Mouse (Mus musculus) small intestine, adult 2 months (tissue): Measurements from ENCODE around the gene Cdk4. TPM values are rescaled to one million over a fixed set of nuclear protein-coding genes. Genes with fewer than 3 reads are reported as not detected.

Experiments used
- H3K27ac ChIP-seq: fragments of 200-500 bp; 2 replicates; pipeline ENCODE4 v1.5.1; 2012; ENCODE audit warnings: low read depth, low read length, control low read depth, inconsistent platforms; ENCODE audit not compliant: insufficient read depth
- H3K27me3 ChIP-seq: fragments of 200-500 bp; 2 replicates; pipeline ENCODE4 v1.6.1; 2012; ENCODE audit warnings: mild to moderate bottlenecking, moderate library complexity, low read length, inconsistent platforms; ENCODE audit not compliant: control insufficient read depth, insufficient read depth
- H3K36me3 ChIP-seq: fragments of 200-500 bp; 2 replicates; pipeline ENCODE4 v1.6.1; 2012; ENCODE audit warnings: mild to moderate bottlenecking, low read length, control low read depth, inconsistent platforms; ENCODE audit not compliant: control insufficient read depth, insufficient read depth
- H3K4me1 ChIP-seq: fragments of 200-500 bp; 2 replicates; pipeline ENCODE4 v1.6.1; 2012; ENCODE audit warnings: low read length, inconsistent platforms, mixed read lengths; ENCODE audit not compliant: control insufficient read depth, insufficient read depth, insufficient read length
- H3K4me3 ChIP-seq: fragments of 200-500 bp; 2 replicates; pipeline ENCODE4 v1.5.1; 2012; ENCODE audit warnings: low read depth, mild to moderate bottlenecking, control low read depth, inconsistent platforms, low read length, moderate library complexity
- CTCF ChIP-seq: fragments of 200-500 bp; IDR thresholded peaks from 2 replicates; pipeline ENCODE4 v1.5.1; 2012; ENCODE audit warnings: low read depth, mild to moderate bottlenecking, control low read depth, inconsistent platforms, low read length, moderate library complexity, mixed read lengths; ENCODE audit not compliant: insufficient replicate concordance, insufficient read length; ENCODE audit errors: extremely low read depth
- POLR2A ChIP-seq: fragments of 200-500 bp; IDR thresholded peaks from 2 replicates; pipeline ENCODE4 v1.6.1; 2012; ENCODE audit warnings: low read depth, mild to moderate bottlenecking, control low read depth, inconsistent platforms, low read length, moderate library complexity
- WGBS: fragments of 180-500 bp; shearing (Covaris S2); methylation state at CpG from one replicate; pipeline ENCODE4 v1.1.7; 2018; 5-methylcytosine and 5-hydroxymethylcytosine counted together
- polyA plus RNA-seq: library from polyadenylated mRNA; depleted of rRNA; stranded (reverse); fragments of >200 nt; gene quantifications from 2 replicates; pipeline ENCODE4 v1.2.3, GENCODE M21; 2012; rRNA removed

The Cdk4 gene
- polyA plus RNA-seq = 57.6 and 108 TPM in 2 replicates

DNA sequence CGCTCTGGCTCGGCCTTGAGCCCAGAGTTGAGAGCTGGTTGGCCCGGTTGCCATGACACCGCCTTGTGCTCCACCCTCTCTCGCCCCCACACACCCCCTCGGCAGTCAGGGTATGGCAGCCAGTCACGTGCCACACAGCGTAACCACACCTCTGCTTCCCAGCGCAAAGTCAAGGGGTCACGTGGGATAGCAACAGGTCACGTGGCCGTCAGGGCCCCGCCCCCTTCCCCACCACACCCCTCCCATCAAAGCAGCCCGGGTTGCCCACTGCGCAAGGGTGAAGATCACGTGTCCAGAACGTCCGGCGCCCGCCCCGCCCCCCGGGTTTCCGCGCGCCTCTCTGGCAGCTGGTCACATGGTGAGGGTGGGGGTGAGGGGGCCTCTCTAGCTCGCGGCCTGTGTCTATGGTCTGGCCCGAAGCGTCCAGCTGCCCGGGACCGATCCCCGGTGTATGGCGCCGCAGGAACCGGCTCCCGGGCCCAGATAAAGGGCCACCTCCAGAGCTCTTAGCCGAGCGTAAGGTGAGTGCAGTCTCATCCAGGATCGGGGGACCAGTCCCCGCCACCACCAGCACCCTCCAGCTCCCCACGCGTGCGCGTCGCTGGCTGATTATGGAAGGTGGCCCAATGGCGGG is at the start of gene Cdk4:
Gene Cdk4 (plus strand): TSS at position 296 of the 634 bp plus-strand sequence.
- WGBS = under 1% methylated on average over 46 of the region's 46 CpGs

DNA sequence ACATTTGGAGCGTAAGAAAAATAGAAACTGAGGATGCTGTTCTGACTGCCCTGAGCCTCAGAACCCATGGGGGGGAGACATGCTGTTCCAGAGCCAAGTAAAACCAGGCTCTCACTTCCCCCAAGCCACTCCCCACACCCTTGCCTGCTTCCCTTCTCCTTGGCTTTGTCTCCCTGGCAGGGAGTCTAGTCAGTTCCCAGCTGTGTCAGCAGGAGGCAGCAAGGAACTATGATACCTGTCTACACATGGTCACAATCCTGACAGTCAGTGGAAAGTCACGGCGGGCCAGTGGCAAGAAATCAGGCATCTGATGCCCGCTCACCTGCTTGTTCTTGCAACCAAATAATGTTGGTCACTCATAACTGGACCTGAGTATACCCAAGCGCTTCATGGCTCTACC is 46.8 kb upstream of the Cdk4 start:
- Histone ChIP-seq H3K27me3 (no peaks in the 10 kb centered on the region), H3K4me3 (no peak overlapping the region), H3K4me1 (no peaks in the 10 kb centered on the region), H3K27ac (no peak overlapping the region), H3K36me3 (no peaks in the 10 kb centered on the region)
- TF ChIP-seq CTCF (no peak), POLR2A (no peak)
- 50% methylated on average over 5 of the region's 5 CpGs for WGBS

More for the DNA sequence above, at the start of gene Cdk4:
- H3K27ac ChIP-seq = peak within 1 kb of the TSS; percentile 58
- H3K4me3 ChIP-seq = peak within 1 kb of the TSS; percentile 85
- H3K4me1 ChIP-seq = peaks cover 19% of the 10 kb centered on the region
- peak; percentile 74; the same call in 1 of the 2 replicates for TF ChIP-seq POLR2A
- TF ChIP-seq CTCF = no peak
- peaks cover 25% of the 10 kb centered on the region for H3K36me3 ChIP-seq
- H3K27me3 ChIP-seq = peaks cover 9% of the 10 kb centered on the region

DNA sequence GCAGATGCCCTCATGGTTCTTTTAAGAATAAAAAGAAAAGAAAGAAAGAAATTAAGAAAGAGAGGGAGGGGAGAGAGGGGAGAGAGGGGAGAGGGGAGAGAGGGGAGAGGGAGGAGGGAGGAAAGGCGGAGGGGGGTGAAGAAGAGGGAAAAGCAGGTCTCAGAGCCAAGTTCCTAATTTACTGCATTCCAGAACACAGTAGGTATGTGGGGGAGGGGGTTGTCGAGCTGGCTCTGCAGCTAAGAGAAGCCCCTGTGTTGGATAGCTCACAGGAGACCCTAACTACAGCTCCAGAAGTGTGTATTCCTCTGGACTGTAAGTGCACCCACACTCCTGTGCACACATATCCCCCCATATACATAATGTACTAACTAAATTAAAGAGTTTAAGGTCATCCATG is 46.3 kb upstream of the Cdk4 start:
- 27% methylated on average over 2 of the region's 2 CpGs for whole genome bisulfite sequencing
- H3K4me1 ChIP-seq = no peaks in the 10 kb centered on the region
- TF ChIP-seq POLR2A (no peak), CTCF (no peak)
- H3K36me3 ChIP-seq = no peaks in the 10 kb centered on the region
- no peak overlapping the region for H3K27ac ChIP-seq
- no peaks in the 10 kb centered on the region for H3K27me3 ChIP-seq
- H3K4me3 ChIP-seq = no peak overlapping the region

DNA sequence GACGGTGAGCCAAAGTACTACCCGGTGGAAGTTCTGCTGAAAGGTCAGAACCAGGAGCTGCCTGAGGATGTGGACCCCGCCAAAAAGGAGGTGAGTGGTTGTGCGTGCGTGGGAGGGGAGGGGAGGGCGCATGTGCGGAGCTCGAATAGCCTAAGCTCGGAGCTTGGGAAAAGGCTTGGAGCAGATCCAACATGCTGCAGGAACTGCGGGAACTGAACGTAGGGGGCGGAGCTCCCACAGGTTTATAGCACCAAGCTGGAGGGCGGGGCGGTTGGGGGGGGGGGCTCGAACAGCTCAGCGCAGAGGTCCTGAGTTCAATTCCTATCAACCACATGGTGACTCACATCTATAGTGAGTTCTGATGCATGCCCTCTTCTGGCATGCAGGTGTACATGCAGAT is 44.9 kb upstream of the Cdk4 start:
- Histone ChIP-seq H3K4me1 (no peaks in the 10 kb centered on the region), H3K27me3 (no peaks in the 10 kb centered on the region), H3K4me3 (no peak overlapping the region), H3K36me3 (peaks cover 9% of the 10 kb centered on the region), H3K27ac (no peak overlapping the region)
- TF ChIP-seq POLR2A (no peak), CTCF (no peak)
- 57% methylated on average over 16 of the region's 16 CpGs for WGBS

DNA sequence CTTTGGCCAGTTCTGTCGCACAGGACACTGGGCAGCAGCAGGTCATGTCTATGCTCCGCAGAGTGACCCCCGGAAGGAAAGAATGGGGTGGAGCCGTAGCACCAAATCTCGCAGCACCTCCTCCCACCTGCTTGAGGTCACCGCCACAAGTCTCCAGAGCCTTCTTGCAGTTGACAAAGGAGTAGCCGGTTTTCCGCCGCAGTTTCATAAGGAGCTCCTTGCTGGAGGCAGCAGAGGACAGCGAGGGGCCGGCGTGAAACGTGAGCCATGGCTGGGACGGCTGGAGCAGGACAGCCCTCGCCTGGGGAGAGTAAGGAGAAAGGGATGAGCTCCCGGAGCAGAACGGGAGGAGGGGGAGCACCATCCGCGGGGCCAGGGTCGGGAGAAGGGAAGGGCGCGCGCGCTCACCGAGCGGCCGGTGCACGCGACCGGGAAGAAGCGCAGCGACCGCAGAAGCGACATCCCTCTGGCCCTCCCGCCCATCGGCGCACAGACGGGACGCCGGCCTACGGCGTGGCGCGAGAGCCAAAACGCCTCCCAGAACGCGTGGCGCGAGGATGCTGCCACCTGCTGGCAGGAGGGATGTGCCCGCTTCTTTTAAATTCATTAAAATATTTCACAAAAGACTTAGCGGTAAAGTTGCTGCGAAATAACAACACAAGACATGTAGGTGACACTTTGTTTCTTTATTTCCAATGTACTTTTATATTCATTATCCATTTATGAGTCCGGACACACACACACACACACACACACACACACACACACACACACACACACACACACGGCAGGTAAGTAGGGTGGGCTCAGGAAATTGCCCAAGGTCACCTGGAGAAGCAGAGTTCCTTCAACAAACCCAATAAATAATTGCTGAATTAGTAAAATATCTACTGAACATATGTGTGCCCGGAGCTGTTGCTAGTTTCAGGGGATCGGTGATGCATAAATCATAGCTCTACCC is 32.7 kb upstream of the Cdk4 start, which contains the start of gene Tsfm:
Gene Tsfm (minus strand): TSS at position 505 of the 961 bp plus-strand sequence.
- TF ChIP-seq CTCF (peak; percentile 98), POLR2A (0 out of 2 replicates have a peak, but pooled peaks have one; percentile 51)
- 5% methylated on average over 56 of the region's 56 CpGs for WGBS
- no peaks in the 10 kb centered on the region for H3K27me3 ChIP-seq

DNA sequence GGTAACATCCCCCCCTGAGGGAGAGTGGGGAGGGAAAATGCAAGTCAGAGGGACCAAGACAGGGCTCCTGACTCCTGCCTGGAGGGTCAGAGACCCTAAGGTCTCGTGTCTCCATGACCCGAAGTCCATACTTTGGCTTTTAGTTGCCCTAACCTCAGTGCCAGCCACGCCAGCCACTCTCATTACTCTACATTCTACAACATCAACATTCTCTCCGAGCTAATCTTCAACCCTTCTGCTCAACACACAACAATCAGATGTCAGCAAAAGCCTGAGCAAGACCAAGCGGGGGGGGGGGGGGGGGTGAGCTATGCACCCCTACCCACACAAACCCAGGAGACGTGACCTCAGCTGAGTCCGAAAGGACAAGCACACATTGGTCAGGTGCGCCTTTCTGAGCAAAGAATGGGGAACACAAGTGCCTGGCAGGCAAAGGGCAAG is 30.0 kb upstream of the Cdk4 start:
- peaks cover 4% of the 10 kb centered on the region; the same call in 1 of the 2 replicates for H3K36me3 ChIP-seq
- no peak overlapping the region for H3K27ac ChIP-seq
- H3K4me1 ChIP-seq = no peaks in the 10 kb centered on the region
- 74% methylated on average over 8 of the region's 8 CpGs for WGBS
- no peaks in the 10 kb centered on the region for H3K27me3 ChIP-seq
- TF ChIP-seq CTCF (no peak), POLR2A (no peak)
- no peak overlapping the region for H3K4me3 ChIP-seq

More for the DNA sequence above, 32.7 kb upstream of the Cdk4 start, which contains the start of gene Tsfm:
- Histone ChIP-seq H3K4me1 (no peaks in the 10 kb centered on the region), H3K4me3 (peak within 1 kb of the TSS; percentile 87), H3K27ac (peak within 1 kb of the TSS; percentile 30; the same call in 1 of the 2 replicates), H3K36me3 (peaks cover 16% of the 10 kb centered on the region)

DNA sequence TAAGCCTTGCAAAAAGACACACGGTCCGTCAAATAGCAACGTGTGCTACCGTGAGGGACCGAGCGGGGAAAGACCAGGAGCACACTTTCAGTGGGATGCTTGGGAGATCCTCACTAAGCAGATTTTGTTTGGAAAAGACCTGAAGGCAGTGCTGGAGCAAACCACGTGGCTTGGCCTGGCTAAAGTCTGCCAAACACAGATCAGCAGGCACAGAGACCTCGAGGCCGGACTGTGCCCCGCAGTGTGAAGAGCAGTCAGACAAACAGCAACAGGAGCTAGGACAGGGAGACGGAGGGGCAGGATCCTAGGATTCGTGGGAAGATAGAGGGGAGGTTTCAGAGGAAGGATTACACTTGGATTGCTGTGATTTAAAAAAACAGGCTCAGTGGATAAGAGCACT is 27.1 kb upstream of the Cdk4 start:
- Histone ChIP-seq H3K27ac (no peak overlapping the region), H3K4me1 (no peaks in the 10 kb centered on the region; the same call in 1 of the 2 replicates), H3K36me3 (no peaks in the 10 kb centered on the region), H3K4me3 (no peak overlapping the region), H3K27me3 (no peaks in the 10 kb centered on the region)
- TF ChIP-seq POLR2A (no peak), CTCF (no peak)
- WGBS = 76% methylated on average over 12 of the region's 12 CpGs
